Mouse (Mus musculus) T-helper 17 cell (primary cell): Measurements from ENCODE around the gene Kcnj11.

Experiments used
- in situ Hi-C, 2 experiments: fragments of 300-600 bp; cut with MboI, MseI; formaldehyde crosslinking; loops; 1 replicate in 1 of 2; 2 replicates in 1 of 2; pipeline ENCODE4 v1.15.1; 2025; ENCODE audit warnings: high pct_unique_total_duplicates in 2 of 2

Gene Kcnj11

GRCm38 (mm10) chr7:46105484-46105883, 4.9 kb upstream of the Kcnj11 start:
- in situ Hi-C loops: loop anchor here (10.0 to 25.0 kb wide), 3 partner anchors 89 to 1057 kb away; no protein-coding TSS in a partner anchor

- in situ Hi-C loops: loop anchor here (10.0 to 25.0 kb wide), 3 partner anchors 90 to 1058 kb away; no protein-coding TSS in a partner anchor
Measured at GRCm38 (mm10) chr7:46104256-46104915, 3.8 kb upstream of the Kcnj11 start.

GRCm38 (mm10) chr7:46103771-46104170, 3.2 kb upstream of the Kcnj11 start:
- in situ Hi-C loops: loop anchor here (10.0 to 25.0 kb wide), 3 partner anchors 91 to 1059 kb away; no protein-coding TSS in a partner anchor

- in situ Hi-C loops: loop anchor here (10.0 to 25.0 kb wide), 3 partner anchors 92 to 1059 kb away; no protein-coding TSS in a partner anchor
Measured at GRCm38 (mm10) chr7:46103075-46103591, 2.6 kb upstream of the Kcnj11 start.

- in situ Hi-C loops: loop anchor here (5.0 to 25.0 kb wide), 6 partner anchors 78 to 1063 kb away; no protein-coding TSS in a partner anchor
Measured at GRCm38 (mm10) chr7:46099682-46100081, 882 bp downstream of the Kcnj11 start.

GRCm38 (mm10) chr7:46098919-46099286, 1.7 kb downstream of the Kcnj11 start:
- in situ Hi-C loops: loop anchor here (5.0 kb wide), 3 partner anchors 78 to 128 kb away; no protein-coding TSS in a partner anchor

GRCm38 (mm10) chr7:46098221-46098918, 2.2 kb downstream of the Kcnj11 start:
- in situ Hi-C loops: loop anchor here (5.0 kb wide), 3 partner anchors 79 to 129 kb away; no protein-coding TSS in a partner anchor

- in situ Hi-C loops: loop anchor here (5.0 kb wide), 3 partner anchors 80 to 130 kb away; no protein-coding TSS in a partner anchor
Measured at GRCm38 (mm10) chr7:46097319-46097783, 3.2 kb downstream of the Kcnj11 start.

GRCm38 (mm10) chr7:46096136-46096535, 4.4 kb downstream of the Kcnj11 start:
- in situ Hi-C loops: loop anchor here (5.0 kb wide), 3 partner anchors 81 to 131 kb away; no protein-coding TSS in a partner anchor

- in situ Hi-C loops: no loop called here
Measured at GRCm38 (mm10) chr7:46092803-46093202, 7.8 kb downstream of the Kcnj11 start.

GRCm38 (mm10) chr7:46088241-46088640, 12.3 kb downstream of the Kcnj11 start:
- in situ Hi-C loops: no loop called here

GRCm38 (mm10) chr7:46086378-46086777, 14.2 kb downstream of the Kcnj11 start:
- in situ Hi-C loops: no loop called here

GRCm38 (mm10) chr7:46084839-46085513, 15.6 kb downstream of the Kcnj11 start:
- in situ Hi-C loops: no loop called here

GRCm38 (mm10) chr7:46084024-46084423, 16.5 kb downstream of the Kcnj11 start:
- in situ Hi-C loops: no loop called here

GRCm38 (mm10) chr7:46077675-46078074, 22.9 kb downstream of the Kcnj11 start:
- in situ Hi-C loops: no loop called here

- in situ Hi-C loops: no loop called here
Measured at GRCm38 (mm10) chr7:46076844-46077243, 23.7 kb downstream of the Kcnj11 start.

- in situ Hi-C loops: no loop called here
Measured at GRCm38 (mm10) chr7:46068831-46069230, 31.7 kb downstream of the Kcnj11 start.

- in situ Hi-C loops: no loop called here
Measured at GRCm38 (mm10) chr7:46063296-46063695, 37.3 kb downstream of the Kcnj11 start.

- in situ Hi-C loops: no loop called here
Measured at GRCm38 (mm10) chr7:46061614-46062013, 39.0 kb downstream of the Kcnj11 start.

- in situ Hi-C loops: no loop called here
Measured at GRCm38 (mm10) chr7:46060688-46061087, 39.9 kb downstream of the Kcnj11 start.

- in situ Hi-C loops: no loop called here
Measured at GRCm38 (mm10) chr7:46058882-46059281, 41.7 kb downstream of the Kcnj11 start.
